Mouse (Mus musculus) frontal cortex, postnatal 14 days (tissue): ENCODE data around the gene Pex1.
"Not testable (repeated sequence)": the region's sequence is repeated elsewhere in the genome, so short reads cannot be mapped to it uniquely, and the experiment has no call there.

Experiments
- DNase-seq, 2 experiments: peaks; one replicate each; pipeline ENCODE4 v3.0.0; 2022; ENCODE audit warnings: low spot score in 2 of 2

Gene Pex1

GRCm38 (mm10) chr5:3595693-3596398, at the start of gene Pex1:
Pex1 (plus strand) TSS chr5:3596066.
- peak; percentile 94 to 95 for DNase-seq

- DNase-seq = no peak
These were observed 49.6 kb upstream of the Pex1 start for GRCm38 (mm10) chr5:3546226-3546625.

GRCm38 (mm10) chr5:3551481-3551880, 44.4 kb upstream of the Pex1 start:
- no peak for DNase-seq

- no peak for DNase-seq
These were observed 41.7 kb upstream of the Pex1 start for GRCm38 (mm10) chr5:3554198-3554597.

- DNase-seq = no peak
These were observed 24.6 kb upstream of the Pex1 start, which contains the start of gene 1700109H08Rik for GRCm38 (mm10) chr5:3571266-3571665. 1700109H08Rik (plus strand) TSS chr5:3571566.

GRCm38 (mm10) chr5:3574825-3575224, 21.0 kb upstream of the Pex1 start:
- DNase-seq = no peak

GRCm38 (mm10) chr5:3577939-3578338, 17.9 kb upstream of the Pex1 start:
- DNase-seq = no peak

- no peak for DNase-seq
These were observed 16.8 kb upstream of the Pex1 start for GRCm38 (mm10) chr5:3579066-3579465.

- DNase-seq = peak; percentile 82 to 85
These were observed 517 bp downstream of the Pex1 start, which contains the start of gene Rbm48 for GRCm38 (mm10) chr5:3596399-3596766. Rbm48 (minus strand) TSS chr5:3596585.

- no peak for DNase-seq
These were observed 1.3 kb downstream of the Pex1 start for GRCm38 (mm10) chr5:3597171-3597570.

GRCm38 (mm10) chr5:3598766-3599165, 2.9 kb downstream of the Pex1 start:
- DNase-seq = no peak

GRCm38 (mm10) chr5:3600298-3600697, 4.4 kb downstream of the Pex1 start:
- no peak for DNase-seq

- DNase-seq = no peak
These were observed 4.9 kb downstream of the Pex1 start for GRCm38 (mm10) chr5:3600790-3601189.

GRCm38 (mm10) chr5:3607114-3607513, 11.2 kb downstream of the Pex1 start:
- DNase-seq = no peak

- no peak for DNase-seq
These were observed 13.4 kb downstream of the Pex1 start for GRCm38 (mm10) chr5:3609241-3609640.

GRCm38 (mm10) chr5:3611835-3612234, 16.0 kb downstream of the Pex1 start:
- DNase-seq = not testable (repeated sequence)

- no peak for DNase-seq
These were observed 24.6 kb downstream of the Pex1 start for GRCm38 (mm10) chr5:3620486-3620885.

- DNase-seq = no peak
These were observed 34.2 kb downstream of the Pex1 start for GRCm38 (mm10) chr5:3630055-3630454.

GRCm38 (mm10) chr5:3631512-3632271, 35.8 kb downstream of the Pex1 start:
- no peak for DNase-seq

- DNase-seq = no peak
These were observed 36.4 kb downstream of the Pex1 start for GRCm38 (mm10) chr5:3632285-3632684.

- DNase-seq = no peak
These were observed 37.4 kb downstream of the Pex1 start for GRCm38 (mm10) chr5:3633315-3633714.

- no peak for DNase-seq
These were observed 38.1 kb downstream of the Pex1 start for GRCm38 (mm10) chr5:3633951-3634350.

GRCm38 (mm10) chr5:3635286-3635685, 39.4 kb downstream of the Pex1 start:
- DNase-seq = no peak
